Mouse (Mus musculus): Measurements from ENCODE around the gene 9130409I23Rik.

GRCm38 (mm10) chr1:181017890-181018420 is 33.1 kb upstream of the 9130409I23Rik start:
- TF ChIP-seq CTCF (IDR thresholded peaks at IDR 0.05; ENCODE audit: low read depth), result no peak
- no peak for TF ChIP-seq EP300 (IDR thresholded peaks at IDR 0.05; ENCODE audit: low read depth)

Data from liver, postnatal 0 days (tissue).